Mouse (Mus musculus) adrenal gland, postnatal 4 days (tissue): ENCODE results near the gene Zfp523. TPM values are rescaled to one million over a fixed set of nuclear protein-coding genes. Genes with fewer than 3 reads are reported as not detected.

Source experiments
- DNase-seq, 2 experiments: peaks; one replicate each; pipeline ENCODE4 v3.0.0; 2021 to 2022; ENCODE audit warnings: low spot score in 2 of 2, mixed read lengths in 2 of 2
- total RNA-seq, 2 experiments: library from RNA; stranded (reverse); gene quantifications; 2 replicates each; pipeline ENCODE4 v1.2.3; 2021

Gene Zfp523
- total RNA-seq, 2 experiments from 2014 or later: 54.7 to 56.9 TPM

DNA sequence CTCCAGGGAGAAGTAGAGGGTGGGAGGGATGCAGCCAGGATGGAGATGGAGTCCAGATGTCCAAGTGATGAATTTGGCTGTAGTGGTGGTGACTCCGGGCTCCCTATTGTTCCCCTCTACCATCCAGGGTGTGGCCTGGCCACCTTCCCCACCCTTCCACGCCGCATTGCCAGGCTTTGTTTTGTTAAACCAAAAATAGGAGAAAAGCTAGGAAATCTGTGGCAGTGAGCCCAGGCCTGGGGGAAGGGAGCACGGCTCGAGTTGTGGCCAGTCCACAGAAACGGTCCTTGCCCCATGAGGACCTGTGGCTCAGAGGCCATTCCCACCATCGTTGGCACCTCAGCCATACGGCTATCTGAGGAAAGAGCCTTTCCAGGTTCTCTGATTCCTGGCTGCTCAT is 22.0 kb upstream of the Zfp523 start:
- no peak for DNase-seq

DNA sequence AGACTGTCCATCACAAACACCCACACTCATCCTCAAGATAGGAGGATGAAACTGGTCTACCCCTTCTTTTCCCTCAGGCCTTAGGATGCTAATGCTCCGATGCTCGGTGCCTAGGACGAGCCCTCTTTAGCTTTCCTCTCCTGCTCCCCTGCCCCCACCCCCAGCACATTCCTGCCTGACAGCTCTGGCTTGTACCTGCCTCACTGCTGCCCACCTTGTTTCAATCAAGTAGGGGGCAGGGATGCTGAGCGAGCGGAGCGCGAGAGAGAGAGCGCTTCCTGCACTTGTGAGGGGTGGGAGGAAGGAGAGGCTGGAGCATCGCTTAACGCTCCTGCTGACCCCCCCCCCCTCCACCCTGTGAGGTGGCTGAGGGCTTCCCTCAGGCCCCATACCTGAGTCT is 16.6 kb upstream of the Zfp523 start:
- no peak for DNase-seq

DNA sequence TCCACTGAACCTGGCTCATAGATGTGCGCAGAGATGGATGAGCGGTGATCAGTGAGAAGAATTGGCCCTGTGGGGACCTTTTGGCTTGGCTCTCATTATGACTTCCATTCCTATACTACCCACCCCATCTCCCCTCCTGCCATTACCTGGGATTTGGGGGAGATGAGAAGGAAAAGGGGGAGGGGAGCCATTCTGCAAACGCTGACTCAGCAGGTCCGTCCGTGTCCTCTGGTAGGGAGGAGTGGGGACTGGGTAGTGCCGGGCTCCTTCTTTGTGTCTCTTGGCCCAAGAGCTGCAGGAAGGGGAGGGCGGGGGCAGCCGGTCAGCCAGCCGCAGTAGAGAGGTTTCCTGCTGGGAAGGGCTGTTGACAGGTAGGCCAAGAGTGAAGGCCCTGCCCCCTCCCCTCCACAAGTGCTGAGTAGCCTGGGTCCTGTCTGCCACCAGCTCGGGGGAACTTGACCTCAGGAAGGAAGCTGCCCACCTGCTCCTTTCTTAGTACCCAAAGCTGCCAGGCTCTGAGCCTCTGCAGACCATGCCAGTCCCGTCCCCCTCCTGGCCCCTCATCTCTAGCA is 15.5 kb upstream of the Zfp523 start:
- DNase-seq: no peak

DNA sequence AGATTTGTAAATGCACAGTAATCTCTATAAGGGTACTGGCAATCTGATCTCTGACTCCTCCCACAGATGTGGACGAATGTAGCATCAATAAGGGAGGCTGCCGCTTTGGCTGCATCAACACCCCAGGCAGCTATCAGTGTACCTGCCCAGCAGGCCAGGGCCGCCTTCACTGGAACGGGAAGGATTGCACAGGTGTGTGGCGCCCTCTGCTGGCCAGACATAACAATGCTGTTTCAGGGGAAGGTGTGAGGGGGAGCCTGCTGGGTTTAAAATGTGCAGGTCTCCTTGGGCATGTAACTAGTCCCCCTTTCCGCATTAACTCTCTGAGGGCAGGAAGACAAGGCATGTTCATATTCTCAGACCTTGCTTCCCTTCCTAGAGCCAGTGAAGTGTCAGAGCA is 13.3 kb upstream of the Zfp523 start:
- peak; percentile 59 to 66 for DNase-seq

DNA sequence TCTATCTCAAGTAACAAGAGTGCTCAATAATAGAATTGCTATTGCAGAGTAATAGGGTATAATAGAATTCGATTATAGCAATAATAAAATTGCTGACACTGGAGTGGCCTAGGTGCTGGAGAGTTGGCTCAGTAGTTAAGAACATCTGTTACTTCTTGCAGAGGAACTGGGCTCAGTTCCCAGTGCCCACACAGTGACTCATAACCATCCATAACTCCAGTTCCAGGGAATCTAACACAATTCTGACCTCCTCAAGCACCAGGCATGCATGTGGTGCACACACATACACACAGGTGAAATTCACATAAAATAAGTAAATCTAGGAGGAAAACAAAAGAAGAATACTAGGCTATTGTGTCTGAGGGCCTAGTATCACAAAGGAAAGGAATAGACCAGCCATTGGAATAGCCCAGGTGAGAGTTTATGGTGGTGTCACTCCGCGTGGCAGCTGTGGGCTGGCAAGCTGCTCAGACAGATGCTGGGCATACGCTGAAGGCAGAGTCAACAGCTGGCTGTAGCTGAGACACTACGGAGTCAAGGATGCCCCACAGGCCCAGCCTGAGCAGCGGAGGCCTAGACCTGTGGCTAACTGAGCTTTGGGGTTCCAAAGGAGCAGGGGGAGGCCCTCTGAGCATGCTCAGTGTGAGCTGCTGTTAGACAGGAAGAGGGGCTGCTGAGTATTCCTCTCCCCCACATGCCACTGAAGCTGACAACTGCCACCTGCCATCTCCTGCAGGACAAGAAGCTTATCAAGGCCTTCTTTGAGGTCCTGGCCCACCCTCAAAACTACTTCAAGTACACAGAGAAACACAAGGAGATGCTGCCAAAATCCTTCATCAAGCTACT is 6.2 kb upstream of the Zfp523 start:
- no peak for DNase-seq

DNA sequence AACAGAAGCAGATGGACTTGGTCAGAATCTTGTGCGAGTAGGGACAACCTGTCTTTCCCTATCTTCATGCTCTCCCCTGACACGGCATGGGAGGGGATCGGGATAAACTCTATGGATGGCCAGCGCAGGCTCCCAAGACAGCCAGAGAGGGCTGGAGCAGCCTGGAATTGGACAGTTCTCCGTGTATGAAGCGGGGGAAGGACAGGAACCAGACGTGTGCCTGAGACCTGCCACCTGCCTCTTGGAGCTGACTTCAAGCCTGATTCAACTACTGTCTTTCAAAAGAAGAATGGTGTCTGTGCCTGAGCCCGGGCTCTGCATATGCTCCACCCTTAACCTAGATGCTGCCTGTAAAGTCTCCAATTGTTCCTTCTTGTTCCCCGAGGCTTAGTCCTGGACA is 4.2 kb upstream of the Zfp523 start:
- no peak for DNase-seq

DNA sequence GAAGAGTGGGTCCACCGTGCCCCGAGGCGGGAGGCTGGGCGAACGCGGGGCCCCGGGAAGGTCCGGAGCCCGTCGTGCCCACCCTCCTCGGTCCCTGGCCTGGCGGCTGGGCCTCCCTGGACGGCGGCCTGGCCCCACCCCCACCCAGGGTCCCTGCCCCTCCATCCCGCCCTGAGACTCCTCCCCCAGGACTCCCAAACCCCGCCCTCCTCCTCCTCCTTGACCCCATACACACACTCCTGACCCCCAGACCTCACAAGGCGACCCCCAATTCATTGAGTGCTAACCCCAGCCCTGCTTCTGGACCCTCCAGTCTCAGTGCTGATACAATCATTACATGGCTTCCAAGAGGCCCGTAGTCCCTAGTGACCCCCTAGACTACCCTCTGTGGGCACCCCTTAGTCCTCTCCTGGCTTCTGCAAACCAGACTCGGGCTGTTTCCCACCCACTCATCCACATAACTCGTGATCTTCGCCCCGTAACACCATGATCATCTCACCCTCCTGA is 664 bp downstream of the Zfp523 start:
- peak in 1 of 2 experiments; percentile 24 for DNase-seq

DNA sequence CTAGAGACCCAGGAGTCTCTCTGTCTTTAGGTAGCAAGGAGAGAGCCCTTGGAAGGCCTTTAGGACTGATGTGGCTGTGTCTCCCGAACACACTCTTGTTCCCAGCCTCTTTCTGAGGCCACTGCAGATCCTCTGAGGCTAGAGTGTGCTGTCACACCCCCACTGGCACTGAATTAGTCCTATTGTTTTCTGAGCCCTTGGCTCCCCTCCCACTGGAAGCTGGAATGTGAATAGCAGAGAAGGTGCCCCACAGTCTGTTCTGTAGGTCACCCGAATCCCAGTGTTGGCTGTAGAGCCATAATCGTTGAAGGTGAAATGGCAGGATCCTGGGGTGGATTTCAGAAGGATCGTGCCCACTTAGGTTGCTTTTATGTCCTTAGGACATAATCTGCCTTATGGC is 3.4 kb downstream of the Zfp523 start:
- DNase-seq: no peak

DNA sequence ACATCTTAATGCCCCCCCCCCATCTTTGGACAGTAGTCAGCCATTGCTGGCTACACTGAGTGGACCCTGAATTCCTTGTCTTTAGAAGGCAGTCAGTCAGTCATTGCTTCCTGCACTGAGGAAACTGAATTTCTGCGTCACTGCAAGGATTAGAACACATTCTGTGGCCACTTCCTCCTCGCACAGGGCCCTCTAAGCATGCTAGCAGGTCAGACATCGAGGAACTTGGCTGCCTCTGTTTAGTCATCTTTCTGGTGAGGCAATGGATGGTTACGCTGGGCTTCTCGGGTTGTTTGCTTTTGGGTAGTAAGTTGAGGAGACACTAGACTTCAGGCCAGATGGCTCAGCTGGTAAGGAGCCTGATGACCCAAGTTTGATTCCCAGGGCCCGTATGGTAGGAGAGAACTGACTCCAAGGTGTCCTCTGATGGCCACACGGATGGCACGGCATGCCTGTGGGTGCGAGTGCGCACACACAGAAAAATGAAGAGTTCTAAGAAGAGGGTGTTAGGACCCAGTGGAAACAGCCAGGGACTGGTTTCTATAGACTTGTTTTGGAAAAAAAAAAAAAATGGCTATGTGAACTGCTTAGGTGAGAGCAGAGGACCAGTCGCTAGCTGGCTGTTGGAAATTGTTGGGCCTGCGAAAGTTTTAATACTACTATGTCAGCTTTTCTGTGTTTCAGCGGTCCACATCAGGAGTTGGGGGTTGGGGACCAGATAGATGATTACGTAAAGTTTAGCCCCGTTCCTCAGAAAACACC is 4.0 kb downstream of the Zfp523 start:
- DNase-seq: no peak

DNA sequence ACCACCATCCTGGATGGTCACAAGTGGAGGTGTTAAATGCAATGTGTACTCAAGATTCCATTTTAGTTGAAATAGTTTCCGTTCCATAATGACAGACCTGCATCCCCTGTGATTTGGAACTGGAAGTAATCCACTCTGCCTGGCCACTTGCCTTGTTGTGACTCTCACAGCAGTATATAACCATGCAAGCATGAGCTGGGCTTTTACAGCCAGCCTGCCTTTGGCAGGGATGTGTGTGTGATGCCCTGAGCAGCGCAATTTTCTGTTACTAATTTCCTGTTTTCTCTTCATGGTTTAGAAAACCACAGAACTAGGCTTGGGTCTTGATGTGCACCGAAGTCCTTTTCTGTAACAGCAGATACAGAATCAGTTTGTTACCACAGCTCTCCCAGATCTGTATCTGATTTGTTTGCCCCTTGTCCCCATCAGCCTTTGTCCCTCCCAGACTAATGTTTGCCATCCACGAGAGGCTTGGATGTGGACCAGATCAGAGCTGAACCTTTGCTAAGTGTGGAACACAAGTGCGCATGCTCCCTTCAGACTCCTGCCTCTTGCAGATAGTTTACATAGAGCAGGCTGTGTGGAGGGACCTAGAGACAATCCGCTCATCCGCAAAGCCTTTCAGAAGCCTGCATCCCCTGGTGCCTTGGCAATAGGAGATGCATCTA is 8.2 kb downstream of the Zfp523 start:
- DNase-seq: no peak

DNA sequence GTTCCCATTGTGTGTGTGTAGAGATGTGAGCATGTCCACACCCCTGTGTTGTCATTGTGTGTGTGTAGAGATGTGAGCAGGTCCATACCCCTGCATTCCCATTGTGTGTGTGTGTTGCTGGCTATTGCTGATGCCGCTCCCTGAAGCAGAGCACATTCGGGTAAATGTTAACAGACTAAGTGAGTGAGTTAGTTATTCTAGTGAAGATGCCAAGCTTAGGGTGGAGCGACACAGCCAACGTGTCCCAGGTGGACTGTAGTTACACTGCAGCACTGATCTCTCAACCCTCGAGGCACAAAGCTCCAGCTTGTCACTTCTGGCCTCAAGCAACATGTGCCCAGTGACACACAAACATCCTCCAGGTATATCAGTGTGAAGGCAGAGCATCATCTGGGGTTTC is 11.4 kb downstream of the Zfp523 start:
- no peak for DNase-seq

DNA sequence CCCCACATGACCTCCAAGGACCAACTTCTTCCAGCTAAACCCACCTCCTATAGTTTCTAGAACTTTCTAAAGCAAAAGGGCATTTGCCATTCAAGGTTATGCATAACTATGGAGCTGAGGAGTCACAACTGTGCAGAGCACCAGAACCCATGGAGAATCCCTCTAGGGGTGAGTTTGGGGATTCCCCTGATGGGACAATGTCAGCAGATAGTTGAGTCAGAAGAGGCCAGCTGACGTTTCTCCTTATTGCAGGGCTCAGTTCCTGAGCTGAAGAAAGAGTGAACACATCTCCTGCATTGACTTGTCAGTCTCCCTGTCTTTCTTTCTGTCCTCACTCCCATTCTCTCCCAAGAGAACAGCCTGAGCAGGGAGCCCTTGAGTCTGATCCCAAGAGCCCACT is 15.8 kb downstream of the Zfp523 start:
- no peak for DNase-seq

DNA sequence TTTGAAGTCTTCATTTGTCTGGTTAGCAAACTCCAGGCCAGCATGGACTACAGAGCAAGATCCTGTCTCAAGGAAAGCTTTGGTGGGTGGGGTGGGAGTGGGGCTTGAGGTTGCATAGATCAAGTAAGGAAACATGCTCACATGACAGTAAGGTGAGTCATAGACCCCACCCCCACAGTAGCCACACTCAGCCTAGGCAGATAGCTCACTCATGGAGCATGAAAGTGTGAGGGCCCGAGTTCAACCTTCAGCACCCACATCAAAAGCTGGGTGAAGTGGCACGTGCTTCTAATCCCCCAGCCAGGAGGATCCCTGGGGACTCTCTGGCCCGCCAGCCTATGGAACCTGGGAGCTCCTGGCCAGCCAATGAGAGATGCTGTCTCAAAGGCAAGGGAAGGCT is 16.6 kb downstream of the Zfp523 start:
- no peak for DNase-seq

DNA sequence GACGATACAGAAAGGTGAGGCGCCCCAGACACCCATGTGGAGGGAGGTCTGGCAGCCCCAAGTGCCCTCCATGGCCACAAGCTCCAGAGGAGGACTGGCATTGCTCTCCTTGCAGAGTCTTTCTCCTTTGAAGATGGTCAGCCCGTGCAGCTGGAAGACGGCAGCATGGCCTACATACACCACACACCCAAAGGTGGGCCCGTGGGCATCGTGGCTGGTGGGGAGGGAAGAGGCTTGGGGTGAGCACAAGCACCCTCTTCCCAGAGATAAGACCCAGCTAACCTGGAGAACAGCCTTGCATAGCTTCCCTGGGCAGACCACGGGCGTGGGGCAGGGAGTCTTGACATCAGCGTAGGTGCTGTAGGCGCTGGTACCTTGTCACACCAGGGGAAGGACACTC is 18.1 kb downstream of the Zfp523 start:
- DNase-seq: no peak

DNA sequence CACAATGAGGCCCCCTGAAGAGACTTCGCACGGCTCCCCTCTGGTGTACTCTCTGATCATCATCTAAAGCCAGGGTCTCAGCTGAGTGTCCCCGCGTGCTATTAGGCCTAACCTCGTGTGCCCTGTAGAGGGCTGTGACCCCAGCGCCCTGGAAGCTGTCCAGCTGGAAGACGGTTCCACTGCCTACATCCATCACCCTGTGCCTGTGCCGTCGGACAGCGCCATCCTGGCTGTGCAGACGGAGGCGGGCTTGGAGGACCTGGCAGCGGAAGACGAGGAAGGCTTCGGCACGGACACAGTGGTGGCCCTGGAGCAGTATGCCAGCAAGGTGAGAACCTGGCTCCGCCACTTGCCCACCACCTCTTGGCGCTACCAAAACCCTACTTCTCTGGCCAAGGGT is 20.7 kb downstream of the Zfp523 start:
- no peak for DNase-seq

DNA sequence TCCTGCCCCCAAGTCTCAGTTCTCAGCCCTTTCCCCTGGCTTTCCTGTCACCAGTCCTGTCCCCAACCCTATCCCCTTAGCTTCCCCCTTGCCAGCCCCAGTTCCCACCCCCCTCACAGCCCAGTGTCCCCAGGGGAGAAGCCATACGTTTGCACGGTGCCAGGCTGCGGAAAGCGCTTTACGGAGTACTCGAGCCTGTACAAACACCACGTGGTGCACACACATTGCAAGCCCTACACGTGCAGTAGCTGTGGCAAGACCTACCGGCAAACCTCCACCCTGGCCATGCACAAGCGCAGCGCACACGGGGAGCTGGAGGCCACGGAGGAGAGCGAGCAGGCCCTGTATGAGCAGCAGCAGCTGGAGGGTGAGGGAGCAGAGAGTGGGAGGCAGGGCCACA is 25.1 kb downstream of the Zfp523 start:
- DNase-seq: no peak

DNA sequence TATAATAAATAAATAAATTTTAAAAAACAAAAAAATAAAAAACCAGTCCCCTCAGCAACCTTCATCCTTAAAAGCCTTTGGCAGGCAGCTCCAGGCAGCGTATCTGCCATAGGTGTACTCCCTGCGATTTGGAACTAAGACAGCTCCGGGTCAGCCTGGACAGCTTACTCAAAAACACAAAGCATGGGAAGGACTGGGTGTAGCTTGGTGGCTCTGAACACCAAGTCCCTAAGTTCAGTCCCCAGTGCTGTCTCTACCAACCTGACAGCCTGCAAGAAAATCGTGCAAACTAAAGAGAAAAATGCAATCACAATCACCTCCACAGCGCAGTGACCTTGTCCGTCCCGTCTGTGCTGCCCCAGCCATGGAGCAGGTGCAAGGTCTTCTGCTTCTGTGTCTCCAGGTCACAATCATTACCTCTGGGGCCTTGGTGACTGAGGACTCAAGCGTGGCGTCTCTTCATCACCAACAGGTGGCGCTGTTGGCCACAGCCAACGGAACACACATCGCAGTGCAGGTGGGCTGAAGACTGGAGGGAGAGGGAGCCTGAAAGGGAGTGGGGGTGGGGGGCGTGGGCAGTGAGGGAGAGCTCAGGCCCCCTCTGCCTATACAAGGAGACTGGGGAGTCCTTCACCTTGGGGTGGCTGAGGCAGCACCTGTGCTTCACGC is 27.3 kb downstream of the Zfp523 start:
- no peak for DNase-seq

DNA sequence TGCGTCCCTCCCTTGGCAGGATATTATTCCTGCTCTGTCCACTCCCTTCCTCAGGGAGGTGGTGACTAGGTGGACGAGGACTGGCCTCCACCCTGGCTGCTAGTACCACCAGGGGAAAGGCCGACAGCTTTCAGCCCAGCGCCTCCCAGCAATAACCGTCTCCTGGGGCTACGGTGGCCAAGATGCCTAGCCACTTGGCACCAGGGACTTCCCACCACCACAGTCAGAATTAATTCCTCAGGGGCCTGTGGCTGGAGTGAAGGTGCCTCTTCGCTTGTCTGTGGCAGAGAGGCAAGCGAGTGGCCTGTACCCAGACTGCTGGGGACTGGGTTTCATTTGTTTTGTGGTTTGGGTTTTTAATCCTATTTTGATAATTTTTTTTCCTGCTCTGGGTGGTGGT is 28.5 kb downstream of the Zfp523 start:
- no peak for DNase-seq

DNA sequence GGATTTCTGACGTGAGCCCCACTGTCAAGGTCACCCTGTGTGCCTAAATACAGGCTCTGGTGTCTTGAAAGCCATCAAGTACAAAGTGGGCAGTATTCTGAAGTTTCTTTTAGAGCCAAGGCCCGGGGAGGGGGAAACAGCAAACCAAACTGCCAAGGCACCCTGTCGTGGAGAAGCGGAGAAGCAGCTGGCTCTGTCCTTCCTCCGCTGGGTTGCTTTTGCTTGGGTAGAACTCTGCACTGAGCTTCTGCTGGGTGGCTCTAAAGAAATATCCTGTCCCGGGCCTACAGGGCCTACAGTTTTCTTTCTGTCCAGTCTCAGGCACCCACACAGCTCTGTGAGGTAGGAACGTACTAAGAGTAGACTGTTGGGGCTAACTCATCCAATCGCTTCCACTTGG is 30.2 kb downstream of the Zfp523 start:
- DNase-seq: no peak

DNA sequence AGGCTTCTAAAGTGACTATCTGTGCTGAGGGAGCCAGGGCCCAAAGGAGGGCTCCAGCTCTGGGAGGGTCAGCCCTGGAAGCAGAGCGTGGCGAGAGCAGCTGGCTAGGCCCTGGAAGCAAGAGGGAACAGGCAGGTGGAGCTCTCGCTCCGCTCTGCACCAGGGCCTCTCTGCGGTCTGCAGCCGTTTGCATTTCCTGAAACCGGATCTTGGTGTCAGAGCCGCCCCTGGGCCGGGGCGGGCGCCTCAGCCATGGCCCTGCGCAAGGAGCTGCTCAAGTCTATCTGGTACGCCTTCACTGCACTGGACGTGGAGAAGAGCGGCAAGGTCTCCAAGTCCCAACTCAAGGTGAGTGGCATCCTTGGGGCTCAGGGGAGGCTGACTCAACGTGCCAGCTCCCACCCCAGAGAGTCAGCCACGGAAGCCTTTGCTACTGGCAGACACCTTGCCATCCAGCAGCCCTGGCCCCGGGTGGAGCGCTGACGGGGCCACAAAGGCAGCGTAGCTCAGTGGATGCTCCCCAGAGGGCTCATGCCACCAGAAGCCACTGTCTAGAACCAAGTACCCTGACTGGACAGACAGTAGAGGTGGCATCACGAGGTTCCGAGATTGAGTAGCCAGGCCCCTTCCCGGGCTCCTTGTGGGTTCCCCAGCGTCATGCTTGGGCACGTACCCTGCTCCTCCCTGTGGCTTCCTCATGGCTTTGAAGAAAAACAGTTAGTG is 30.8 kb downstream of the Zfp523 start, which contains the start of gene Def6:
TSS of gene Def6 (plus strand) at position 188 of the 723 bp plus-strand sequence.
- peak; percentile 40 to 61 for DNase-seq
